Mouse (Mus musculus): Measurements from ENCODE around the gene Cd163.

Gene Cd163

DNA sequence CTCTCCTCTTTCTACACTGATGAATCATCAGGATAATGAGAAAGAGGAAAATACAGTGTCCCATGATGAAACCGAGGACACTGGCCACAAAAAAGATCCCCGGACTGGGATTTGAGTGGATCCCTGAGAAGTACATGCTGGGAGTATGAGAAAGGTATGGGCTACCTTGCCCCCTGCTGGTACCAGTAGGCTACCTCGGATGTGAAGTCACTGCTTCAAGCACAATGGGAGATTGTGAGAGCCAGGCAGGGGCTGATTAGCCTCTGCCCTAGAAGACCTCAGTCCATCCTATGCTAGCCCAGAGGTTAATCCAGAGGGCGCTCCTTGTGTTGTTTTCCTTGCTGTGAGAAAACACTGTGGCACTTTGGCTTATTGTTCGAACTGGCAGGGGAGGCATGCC lies 59.9 kb downstream of the Cd163 start:
- DNase-seq (ENCODE audit: low read depth), result no peak

DNA sequence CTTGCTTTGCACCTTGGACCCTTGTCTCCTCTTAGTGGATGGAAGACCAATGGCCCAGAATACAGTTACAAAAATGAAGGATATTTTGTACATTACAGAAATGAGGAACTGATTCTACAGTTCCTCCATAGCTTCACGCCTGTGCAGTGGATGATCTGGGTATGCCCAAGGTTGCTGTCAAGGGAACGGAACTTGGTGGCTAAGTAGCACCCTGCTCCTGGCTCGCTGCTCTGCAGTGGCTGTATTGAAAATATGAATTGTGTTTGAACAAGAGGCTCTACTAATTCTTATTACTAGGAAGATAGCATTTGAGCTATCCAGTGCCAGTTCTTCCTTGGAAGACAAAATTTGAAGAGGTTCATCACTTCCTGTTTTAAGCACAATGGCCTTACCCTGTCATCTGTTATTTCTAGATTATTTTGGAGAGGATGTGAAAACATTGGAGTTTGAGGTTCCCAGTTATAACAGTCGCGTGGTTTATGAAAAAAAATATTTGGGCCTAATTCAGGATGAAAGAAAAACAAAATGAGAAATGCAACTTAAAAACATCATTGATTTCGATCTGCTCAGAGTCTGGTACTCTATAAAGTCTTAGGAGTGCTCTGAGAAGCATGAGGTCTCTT lies 69.2 kb downstream of the Cd163 start:
- no peak for DNase-seq (ENCODE audit: low read depth)

DNA sequence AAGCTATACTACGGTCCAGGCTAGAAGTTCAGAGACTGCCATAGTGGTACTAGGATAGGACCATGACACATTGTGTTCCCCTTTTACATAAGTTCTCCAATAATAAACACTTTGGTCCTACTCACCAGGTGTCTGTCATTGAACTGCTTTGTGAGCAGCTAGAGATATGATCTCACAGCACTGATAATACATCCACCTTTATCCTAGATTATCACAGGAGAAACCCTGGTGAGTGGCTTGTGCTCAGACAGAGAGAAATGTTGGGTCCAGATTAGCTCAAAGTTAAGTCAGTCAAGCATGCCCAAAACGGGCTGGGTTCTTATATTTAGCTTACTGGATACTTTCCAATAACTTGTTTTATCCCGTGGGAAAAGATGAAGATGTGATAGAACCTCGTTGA lies 70.2 kb downstream of the Cd163 start:
- no peak for DNase-seq (ENCODE audit: low read depth)

DNA sequence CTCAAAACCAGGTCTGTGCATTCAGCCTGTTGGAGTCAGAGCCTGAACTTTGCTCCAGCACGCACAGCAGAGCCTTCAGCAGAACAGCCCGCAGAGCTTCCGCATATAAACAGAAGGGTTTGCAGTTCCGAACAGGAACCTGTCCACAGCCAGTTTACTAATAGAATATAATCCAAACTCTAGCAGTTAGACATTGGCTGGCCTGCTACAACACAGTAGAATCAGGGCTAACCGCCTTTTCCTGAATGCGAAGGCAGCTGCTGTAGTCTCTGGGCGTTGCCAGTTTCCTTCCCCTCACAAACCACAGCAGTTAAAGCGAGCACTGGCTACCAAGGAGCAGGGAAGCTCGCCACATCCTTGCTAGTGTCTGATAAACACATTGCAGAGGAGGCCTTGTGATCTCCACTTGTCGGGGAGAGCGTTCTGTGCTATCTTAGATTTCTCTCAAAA lies 71.0 kb downstream of the Cd163 start:
- peak; percentile 75 for DNase-seq (ENCODE audit: low read depth)

DNA sequence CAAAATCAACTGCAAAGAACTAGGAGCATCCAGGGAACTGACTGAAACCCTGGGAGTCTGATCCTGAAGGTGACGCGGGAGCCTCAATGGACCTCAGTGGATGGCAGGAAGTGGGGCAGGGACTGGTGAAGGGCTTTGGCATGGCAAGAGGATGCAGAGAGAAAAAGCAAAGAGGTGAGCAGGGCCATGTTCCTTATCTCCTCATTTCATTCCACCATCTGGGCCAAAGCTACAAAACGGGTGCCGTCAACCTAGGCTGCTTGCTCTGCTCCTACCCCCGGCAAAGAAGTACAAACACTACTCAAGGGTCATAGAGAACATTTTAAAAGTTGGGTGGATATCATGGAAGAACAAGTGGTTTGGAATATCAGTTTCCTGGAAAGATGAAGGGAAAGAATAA lies 71.9 kb downstream of the Cd163 start:
- DNase-seq (ENCODE audit: low read depth), result no peak

DNA sequence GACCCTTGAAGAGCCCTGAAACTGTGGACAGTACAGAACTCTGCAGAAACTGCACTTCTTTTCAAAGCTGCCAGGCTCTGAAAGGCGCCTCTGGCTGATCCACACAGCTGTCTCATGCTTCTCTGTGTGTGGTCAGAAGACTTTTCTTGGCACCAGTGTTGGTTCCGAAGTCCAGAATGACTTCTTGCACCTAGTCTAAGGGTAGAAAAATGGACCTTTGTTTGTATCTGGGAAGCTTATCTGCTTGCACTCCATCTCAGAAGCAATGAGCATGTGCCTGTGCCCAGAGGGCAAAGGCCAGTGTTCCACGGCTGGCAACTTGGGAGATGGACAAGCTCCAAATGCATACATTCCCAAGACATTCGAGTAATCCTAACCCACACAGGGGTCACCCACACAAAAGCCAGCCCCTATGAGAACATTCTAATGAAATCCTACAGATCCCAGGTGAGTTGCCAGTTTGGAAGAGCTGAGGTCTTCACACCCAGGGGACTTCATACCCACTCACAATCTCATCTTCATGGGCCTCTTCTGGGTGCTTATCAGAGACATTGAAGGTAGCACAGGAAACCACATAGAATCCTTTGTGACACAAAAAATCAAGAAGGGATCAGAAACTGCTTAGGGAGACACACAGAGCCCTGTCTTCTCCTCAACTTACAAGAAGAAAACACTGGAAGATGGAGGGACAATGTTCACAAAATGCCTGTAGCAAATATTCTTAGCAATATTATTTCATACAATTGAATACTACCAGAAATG lies 73.2 kb downstream of the Cd163 start:
- no peak for DNase-seq (ENCODE audit: low read depth)

DNA sequence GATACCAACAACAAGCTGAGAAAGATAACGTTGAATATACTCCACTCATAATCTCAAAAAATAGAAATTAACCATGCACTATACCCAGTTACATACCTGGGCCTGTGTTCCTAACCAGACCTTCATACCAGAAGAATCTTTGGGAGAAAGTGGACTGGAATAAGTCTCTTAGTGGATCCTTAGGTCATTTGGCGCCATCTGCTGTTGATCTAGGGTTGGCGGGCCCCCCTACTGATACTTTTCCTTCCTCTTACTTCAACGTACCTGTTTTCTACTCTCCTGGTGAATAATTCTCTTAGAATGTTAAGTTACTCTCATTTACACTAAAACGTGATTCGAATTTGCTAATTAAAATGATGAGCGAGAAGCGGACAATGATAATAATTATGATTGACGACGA lies 74.9 kb downstream of the Cd163 start:
- no peak for DNase-seq (ENCODE audit: low read depth)

Data from c-Kit-positive CD71-negative TER-119-negative erythroid progenitor cells, embryonic 14.5 days (primary cell).